Mouse (Mus musculus): Measurements from ENCODE around the gene Itgb5.

Gene Itgb5

DNA sequence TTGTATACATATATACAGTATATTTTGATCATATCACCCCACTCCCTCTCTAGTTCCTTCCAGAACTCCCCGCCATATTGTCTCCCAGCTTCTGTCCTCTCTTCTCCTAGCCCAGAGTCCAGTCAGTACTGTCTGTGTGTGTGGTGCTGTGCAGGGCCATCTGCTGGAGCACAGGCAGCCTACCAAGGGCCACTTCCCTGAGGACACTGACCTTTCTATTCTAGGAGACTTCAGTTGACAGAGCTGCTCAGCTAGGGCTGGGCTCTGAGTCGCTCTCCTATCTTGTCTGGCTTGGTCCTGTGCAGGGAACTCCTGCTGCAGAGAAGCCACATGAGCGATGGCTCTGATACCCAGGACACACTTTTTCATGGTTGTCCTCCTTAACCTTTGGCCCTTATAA, 166.0 kb downstream of the Itgb5 start:
- DNase-seq, result no peak

DNA sequence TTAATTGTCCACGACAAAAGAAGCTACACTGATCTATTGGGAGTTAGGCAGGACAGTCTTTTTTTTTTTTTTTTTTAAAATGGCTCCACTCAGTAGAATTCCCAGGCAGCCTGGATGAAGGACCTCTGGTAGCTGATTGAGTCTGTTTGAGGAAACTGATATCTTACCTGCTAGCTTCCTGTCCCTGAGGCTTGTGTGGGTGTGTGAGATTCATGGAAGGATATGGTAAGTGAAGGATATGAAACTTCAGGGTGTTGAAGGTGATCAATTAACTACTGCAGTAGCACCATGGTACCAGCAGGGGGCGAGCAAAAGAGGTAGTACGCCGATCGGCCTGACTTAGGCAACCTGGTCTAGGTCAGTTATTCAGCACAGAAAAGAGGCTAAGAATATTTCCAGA, 166.6 kb downstream of the Itgb5 start:
- DNase-seq, result peak; percentile 79

DNA sequence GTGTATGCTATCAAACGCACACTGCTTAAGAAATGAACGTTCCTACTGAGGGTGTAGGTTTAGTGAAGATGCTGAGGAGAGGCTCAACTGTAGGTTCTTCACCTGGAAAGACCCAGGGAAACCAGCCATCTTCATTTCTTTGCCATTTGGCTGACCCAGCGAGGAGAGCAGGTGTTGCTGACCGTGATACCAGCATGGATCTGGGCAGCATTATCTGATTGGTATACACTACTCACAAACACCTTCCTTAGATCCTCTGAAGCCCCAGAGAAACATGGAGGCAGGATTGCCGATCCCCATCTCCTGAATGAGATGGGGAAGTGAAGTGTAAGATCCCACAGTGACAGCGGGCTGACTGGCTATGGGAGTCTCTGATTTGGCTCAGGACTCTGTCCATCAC, 168.5 kb downstream of the Itgb5 start:
- no peak for DNase-seq
